Mouse (Mus musculus) hindbrain, embryonic 15.5 days (tissue): ENCODE data around the gene Cers3. TPM values are rescaled to one million over a fixed set of nuclear protein-coding genes. Genes with fewer than 3 reads are reported as not detected.

Source experiments
- ATAC-seq: fragments of 200-750 bp; cut with Nextera tagmentation; 2 replicates; pipeline ENCODE4 v1.8.0; 2017; ENCODE audit warnings: low read depth, moderate number of reproducible peaks, moderate TSS enrichment; ENCODE audit not compliant: low FRiP score
- H3K27ac ChIP-seq: fragments of 300-500 bp; sonication (generic); replicated peaks from 2 replicates; pipeline ENCODE4 v1.5.1; 2015; ENCODE audit warnings: mild to moderate bottlenecking, inconsistent platforms
- H3K27me3 ChIP-seq: fragments of 300-500 bp; sonication (generic); 2 replicates; pipeline ENCODE4 v1.6.1; 2015; ENCODE audit warnings: control low read depth, inconsistent platforms
- H3K36me3 ChIP-seq: fragments of 300-500 bp; sonication (generic); 2 replicates; pipeline ENCODE4 v1.6.1; 2015; ENCODE audit warnings: control low read depth, inconsistent platforms
- H3K4me1 ChIP-seq: fragments of 300-500 bp; sonication (generic); replicated peaks from 2 replicates; pipeline ENCODE4 v1.6.1; 2015; ENCODE audit warnings: control low read depth, inconsistent platforms
- H3K4me2 ChIP-seq: fragments of 300-500 bp; sonication (generic); 2 replicates; pipeline ENCODE4 v1.6.1; 2015; ENCODE audit warnings: moderate library complexity, mild to moderate bottlenecking, inconsistent platforms
- H3K4me3 ChIP-seq: fragments of 300-500 bp; sonication (generic); 2 replicates; pipeline ENCODE4 v1.5.1; 2015; ENCODE audit warnings: mild to moderate bottlenecking, inconsistent platforms
- H3K9ac ChIP-seq: fragments of 300-500 bp; sonication (generic); 2 replicates; pipeline ENCODE4 v1.6.1; 2015; ENCODE audit warnings: inconsistent platforms
- H3K9me3 ChIP-seq: fragments of 300-500 bp; sonication (generic); 2 replicates; pipeline ENCODE4 v1.6.1; 2016; ENCODE audit warnings: control low read depth, inconsistent platforms
- WGBS: fragments of 180-500 bp; shearing (Covaris S2); methylation state at CpG from one replicate; pipeline ENCODE4 v1.1.7; 2015; 5-methylcytosine and 5-hydroxymethylcytosine counted together
- polyA plus RNA-seq: library from polyadenylated mRNA; unstranded; fragments of >200 nt; fragmentation: Nextera tagmentation; extraction: Ambion mirVana; gene quantifications from 2 replicates; pipeline ENCODE4 v1.2.1, GENCODE M21; 2015

Cers3 gene
- polyA plus RNA-seq, 1 experiment from 2014 or later, result 0.52 TPM

DNA sequence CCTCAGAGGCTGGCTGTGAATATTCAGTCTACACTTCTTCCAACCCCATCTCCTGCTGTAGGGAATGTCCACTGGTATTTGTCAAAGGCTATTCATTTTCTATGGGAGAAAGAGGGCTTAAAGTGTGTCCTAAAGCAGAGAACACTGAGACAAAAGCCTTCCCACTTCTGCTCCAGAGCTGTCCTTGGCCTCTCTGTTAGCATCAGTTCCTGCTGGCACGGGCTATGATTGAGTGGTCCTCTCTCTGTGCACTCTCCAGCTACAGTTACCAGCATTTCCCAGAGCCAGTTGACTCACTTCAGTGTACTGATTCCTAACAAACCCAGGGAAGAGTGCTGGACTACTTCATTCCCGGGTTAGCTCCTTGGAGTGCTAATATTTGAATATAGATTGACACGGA, 43.2 kb downstream of the Cers3 start:
- Histone ChIP-seq H3K4me2 (no peak overlapping the region), H3K27me3 (no peaks in the 10 kb centered on the region), H3K4me3 (no peak overlapping the region), H3K4me1 (0 out of 2 replicates have a peak, but pooled peaks cover 3% of the 10 kb centered on the region), H3K27ac (no peak overlapping the region), H3K36me3 (no peaks in the 10 kb centered on the region), H3K9ac (no peak overlapping the region), H3K9me3 (no peaks in the 10 kb centered on the region)
- WGBS, result 81% methylated on average over 3 of the region's 3 CpGs
- ATAC-seq, result no peak

- H3K9me3 ChIP-seq, result no peaks in the 10 kb centered on the region
- H3K27me3 ChIP-seq, result no peaks in the 10 kb centered on the region
- ATAC-seq, result no peak
- no peak overlapping the region for H3K27ac ChIP-seq
- no peak overlapping the region for H3K9ac ChIP-seq
- WGBS, result 89% methylated on average over 2 of the region's 2 CpGs
- H3K4me3 ChIP-seq, result no peak overlapping the region
- no peak overlapping the region for H3K4me2 ChIP-seq
- H3K36me3 ChIP-seq, result no peaks in the 10 kb centered on the region
- H3K4me1 ChIP-seq, result 0 out of 2 replicates have a peak, but pooled peaks cover 3% of the 10 kb centered on the region
Measured at GRCm38 (mm10) chr7:66787816-66788215, 44.5 kb downstream of the Cers3 start.

DNA sequence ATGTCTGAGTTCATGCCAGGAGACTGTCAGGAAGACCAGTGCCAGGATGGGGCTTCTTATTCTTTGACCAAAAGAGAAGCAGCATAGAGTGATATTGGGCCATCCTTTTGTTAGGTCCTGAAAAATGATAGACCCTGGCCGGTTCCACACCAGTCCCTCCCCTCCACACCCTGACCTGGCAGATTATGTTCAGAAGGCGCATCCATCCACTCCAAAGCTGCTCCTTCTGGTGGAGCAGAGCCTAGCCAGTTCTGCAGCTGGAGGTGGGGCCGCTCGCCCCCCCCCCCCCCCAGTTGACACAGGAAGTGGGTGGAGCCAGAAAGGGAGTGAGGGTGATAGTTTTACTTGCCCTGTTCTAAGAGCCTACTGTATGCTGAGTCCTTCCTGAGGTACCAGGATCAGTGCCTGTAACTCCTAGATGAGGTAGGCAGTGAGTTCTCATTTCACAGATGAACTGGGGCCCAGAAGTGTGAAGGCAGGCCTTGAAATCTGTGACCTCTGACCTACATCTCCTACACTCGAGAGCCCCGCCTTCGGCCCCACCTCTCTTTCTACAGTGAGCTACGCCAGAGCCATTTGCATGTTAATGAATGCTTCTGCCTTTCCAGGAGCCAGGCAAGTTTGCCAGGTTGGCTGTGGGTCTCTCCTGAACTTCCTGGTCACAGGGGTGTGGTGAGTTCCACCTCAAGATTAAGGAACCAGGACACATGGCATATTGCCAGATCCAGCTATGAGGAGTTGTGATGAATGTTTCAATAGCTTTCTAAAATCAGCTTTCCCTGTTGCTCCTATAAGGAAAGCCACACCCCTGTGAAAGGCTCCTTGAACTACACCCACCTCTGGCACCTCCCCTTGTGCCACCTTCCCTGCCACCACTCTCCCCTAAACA, 46.8 kb downstream of the Cers3 start:
- H3K27me3 ChIP-seq, result no peaks in the 10 kb centered on the region
- no peak overlapping the region for H3K4me3 ChIP-seq
- no peak overlapping the region for H3K27ac ChIP-seq
- WGBS, result 30% methylated on average over 8 of the region's 8 CpGs
- H3K9ac ChIP-seq, result no peak overlapping the region
- H3K4me1 ChIP-seq, result 0 out of 2 replicates have a peak, but pooled peaks cover 3% of the 10 kb centered on the region
- H3K9me3 ChIP-seq, result no peaks in the 10 kb centered on the region
- no peak overlapping the region for H3K4me2 ChIP-seq
- no peaks in the 10 kb centered on the region for H3K36me3 ChIP-seq
- no peak for ATAC-seq

DNA sequence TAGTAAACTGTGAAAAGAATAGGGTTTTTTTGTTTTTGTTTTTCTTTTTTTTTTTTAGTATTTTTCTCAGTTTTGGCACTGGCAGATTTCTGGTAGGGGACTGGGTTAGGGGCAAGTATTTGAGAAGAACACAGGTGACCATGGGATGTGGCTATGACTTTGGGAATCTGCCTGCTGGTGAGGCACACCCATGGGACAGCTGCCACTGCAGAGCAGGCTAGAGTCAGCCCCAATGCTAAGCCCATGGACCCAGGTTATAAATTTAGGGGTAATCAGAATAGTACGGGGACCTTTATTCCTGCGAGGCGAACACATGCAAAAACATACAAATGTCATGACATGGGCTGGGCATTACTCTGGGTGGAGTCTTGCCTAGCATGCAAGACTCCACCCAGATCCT, 47.7 kb downstream of the Cers3 start:
- no peak for ATAC-seq
- Histone ChIP-seq H3K4me2 (no peak overlapping the region), H3K9me3 (no peaks in the 10 kb centered on the region), H3K4me3 (no peak overlapping the region), H3K27ac (no peak overlapping the region), H3K9ac (no peak overlapping the region), H3K27me3 (no peaks in the 10 kb centered on the region), H3K36me3 (no peaks in the 10 kb centered on the region), H3K4me1 (0 out of 2 replicates have a peak, but pooled peaks cover 3% of the 10 kb centered on the region)
- WGBS, result 94% methylated on average over 3 of the region's 3 CpGs

- H3K27me3 ChIP-seq, result no peaks in the 10 kb centered on the region
- H3K9ac ChIP-seq, result no peak overlapping the region
- no peak overlapping the region for H3K4me3 ChIP-seq
- 51% methylated on average over 1 of the region's 1 CpGs for WGBS
- H3K36me3 ChIP-seq, result no peaks in the 10 kb centered on the region
- no peak for ATAC-seq
- no peaks in the 10 kb centered on the region for H3K4me1 ChIP-seq
- H3K4me2 ChIP-seq, result no peak overlapping the region
- no peak overlapping the region for H3K27ac ChIP-seq
- no peaks in the 10 kb centered on the region for H3K9me3 ChIP-seq
Measured at GRCm38 (mm10) chr7:66796909-66797308, 53.6 kb downstream of the Cers3 start.

- Histone ChIP-seq H3K9ac (no peak overlapping the region), H3K27ac (no peak overlapping the region), H3K9me3 (no peaks in the 10 kb centered on the region), H3K4me3 (no peak overlapping the region), H3K36me3 (no peaks in the 10 kb centered on the region), H3K4me2 (no peak overlapping the region), H3K4me1 (no peaks in the 10 kb centered on the region), H3K27me3 (no peaks in the 10 kb centered on the region)
- no peak for ATAC-seq
- WGBS, result 69% methylated on average over 1 of the region's 1 CpGs
Measured at GRCm38 (mm10) chr7:66797345-66797744, 54.0 kb downstream of the Cers3 start.

DNA sequence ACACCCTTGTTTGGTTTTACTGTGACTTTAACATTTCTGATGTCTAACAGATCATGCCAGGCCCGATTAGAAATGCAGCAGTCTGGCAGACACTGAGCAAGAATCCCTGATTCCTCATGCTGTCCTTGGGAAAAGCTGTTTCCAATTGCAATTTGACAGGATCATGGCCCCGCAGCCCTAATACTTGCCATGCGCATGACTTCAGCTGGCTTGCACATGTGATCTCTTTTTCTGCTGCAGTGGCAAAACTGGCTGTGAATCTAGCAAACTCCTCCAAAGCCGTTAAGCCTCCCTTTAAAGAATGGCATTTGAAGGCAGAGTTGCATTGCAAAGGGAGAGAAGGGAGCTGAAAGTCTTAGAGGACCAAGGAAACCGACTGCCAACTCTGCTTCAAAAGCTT, 55.5 kb downstream of the Cers3 start:
- H3K4me1 ChIP-seq, result no peaks in the 10 kb centered on the region
- WGBS, result 64% methylated on average over 5 of the region's 5 CpGs
- no peaks in the 10 kb centered on the region for H3K27me3 ChIP-seq
- H3K4me2 ChIP-seq, result no peak overlapping the region
- H3K36me3 ChIP-seq, result no peaks in the 10 kb centered on the region
- no peaks in the 10 kb centered on the region for H3K9me3 ChIP-seq
- no peak for ATAC-seq
- no peak overlapping the region for H3K4me3 ChIP-seq
- H3K27ac ChIP-seq, result no peak overlapping the region
- no peak overlapping the region for H3K9ac ChIP-seq

DNA sequence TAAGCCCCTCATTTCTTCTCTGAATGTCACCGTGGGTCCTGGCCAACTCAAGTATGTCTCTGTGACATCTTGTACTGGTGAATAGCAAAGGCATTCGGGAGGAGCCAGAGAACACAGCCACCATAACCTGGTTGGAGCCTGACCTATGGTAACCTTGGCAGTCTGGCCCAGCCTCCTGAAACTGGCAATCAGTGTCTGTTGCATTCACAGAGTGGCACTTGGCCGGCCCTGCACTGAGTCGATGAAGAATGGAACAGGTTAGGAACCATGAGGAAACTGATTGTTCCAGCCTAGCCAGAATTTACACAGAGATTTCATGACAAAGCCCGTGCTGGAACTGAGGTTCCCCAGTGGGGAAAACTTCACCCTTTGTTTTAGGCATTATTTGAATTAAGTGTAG, 57.5 kb downstream of the Cers3 start:
- H3K27ac ChIP-seq, result no peak overlapping the region
- no peaks in the 10 kb centered on the region for H3K36me3 ChIP-seq
- H3K4me1 ChIP-seq, result no peaks in the 10 kb centered on the region
- H3K9me3 ChIP-seq, result no peaks in the 10 kb centered on the region
- H3K9ac ChIP-seq, result no peak overlapping the region
- WGBS, result 66% methylated on average over 5 of the region's 5 CpGs
- ATAC-seq, result no peak
- H3K27me3 ChIP-seq, result no peaks in the 10 kb centered on the region
- H3K4me2 ChIP-seq, result no peak overlapping the region
- no peak overlapping the region for H3K4me3 ChIP-seq

GRCm38 (mm10) chr7:66801785-66802184, 58.5 kb downstream of the Cers3 start:
- Histone ChIP-seq H3K9ac (no peak overlapping the region), H3K36me3 (no peaks in the 10 kb centered on the region), H3K27me3 (no peaks in the 10 kb centered on the region), H3K27ac (no peak overlapping the region), H3K9me3 (no peaks in the 10 kb centered on the region), H3K4me1 (no peaks in the 10 kb centered on the region), H3K4me2 (no peak overlapping the region), H3K4me3 (no peak overlapping the region)
- no peak for ATAC-seq

DNA sequence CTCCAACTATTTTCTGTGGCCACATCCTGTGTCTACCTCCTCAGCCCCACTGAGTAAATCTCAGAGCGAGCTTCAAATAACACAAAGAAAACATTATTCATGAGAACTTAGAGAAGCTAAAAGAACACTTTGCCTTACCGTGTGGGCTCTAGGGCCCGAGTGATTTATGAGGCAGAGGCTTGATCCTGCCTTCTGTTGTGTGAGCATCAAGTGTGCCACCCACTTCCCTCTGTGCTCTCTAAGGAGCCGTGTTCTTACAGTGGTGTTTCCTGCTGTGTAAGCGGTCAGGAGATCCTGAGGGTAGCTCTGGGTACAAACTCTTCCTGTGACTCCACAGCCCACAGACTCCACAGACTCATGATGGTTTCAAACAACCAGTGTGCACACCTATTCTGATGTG, 60.5 kb downstream of the Cers3 start:
- Histone ChIP-seq H3K4me2 (no peak overlapping the region), H3K4me1 (no peaks in the 10 kb centered on the region), H3K27me3 (no peaks in the 10 kb centered on the region), H3K9ac (no peak overlapping the region), H3K36me3 (no peaks in the 10 kb centered on the region), H3K27ac (no peak overlapping the region), H3K9me3 (no peaks in the 10 kb centered on the region), H3K4me3 (no peak overlapping the region)
- WGBS, result 47% methylated on average over 5 of the region's 5 CpGs
- no peak for ATAC-seq

GRCm38 (mm10) chr7:66806801-66807200, 63.5 kb downstream of the Cers3 start:
- H3K4me3 ChIP-seq, result no peak overlapping the region

GRCm38 (mm10) chr7:66810436-66810835, 67.1 kb downstream of the Cers3 start:
- H3K4me1 ChIP-seq, result no peaks in the 10 kb centered on the region
- no peak overlapping the region for H3K4me3 ChIP-seq
- H3K9me3 ChIP-seq, result no peaks in the 10 kb centered on the region
- no peak for ATAC-seq
- H3K27me3 ChIP-seq, result no peaks in the 10 kb centered on the region
- no peaks in the 10 kb centered on the region for H3K36me3 ChIP-seq
- H3K27ac ChIP-seq, result no peak overlapping the region
- H3K4me2 ChIP-seq, result no peak overlapping the region
- no peak overlapping the region for H3K9ac ChIP-seq
- 94% methylated on average over 7 of the region's 7 CpGs for WGBS

More at GRCm38 (mm10) chr7:66806801-66807200, 63.5 kb downstream of the Cers3 start:
- Histone ChIP-seq H3K27me3 (no peaks in the 10 kb centered on the region), H3K9ac (no peak overlapping the region), H3K36me3 (no peaks in the 10 kb centered on the region), H3K4me2 (no peak overlapping the region), H3K4me1 (no peaks in the 10 kb centered on the region), H3K9me3 (no peaks in the 10 kb centered on the region), H3K27ac (no peak overlapping the region)
- ATAC-seq, result no peak
- WGBS, result 73% methylated on average over 3 of the region's 3 CpGs

DNA sequence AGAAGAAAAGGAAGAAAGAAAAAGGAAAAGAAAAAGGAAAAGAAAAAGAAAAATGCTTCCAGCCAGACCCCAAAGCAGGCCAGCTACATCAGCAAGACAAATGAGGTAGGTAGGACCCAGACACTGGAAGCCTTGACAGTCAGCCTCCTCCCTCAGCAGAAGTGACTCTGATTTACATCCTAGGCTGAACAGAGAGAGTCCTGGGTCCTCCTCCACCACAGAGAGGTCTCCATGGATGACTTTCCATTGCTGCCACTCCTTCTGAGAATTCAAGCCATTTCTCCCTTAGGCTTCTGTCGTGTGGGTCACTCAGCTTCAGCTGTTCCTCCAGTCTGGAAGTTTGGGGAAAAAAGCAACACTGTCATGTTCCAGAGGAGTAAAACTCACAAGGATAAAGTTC, 68.0 kb downstream of the Cers3 start:
- Histone ChIP-seq H3K9me3 (no peaks in the 10 kb centered on the region), H3K4me3 (no peak overlapping the region), H3K27me3 (no peaks in the 10 kb centered on the region), H3K36me3 (no peaks in the 10 kb centered on the region), H3K9ac (no peak overlapping the region), H3K4me2 (no peak overlapping the region), H3K27ac (no peak overlapping the region), H3K4me1 (no peaks in the 10 kb centered on the region)
- no peak for ATAC-seq
- 88% methylated on average over 1 of the region's 1 CpGs for WGBS
